Mouse (Mus musculus) heart, embryonic 11.5 days (tissue): ENCODE measurements at regions not wholly inside any gene's neighbourhood (a gene's known extent, or its start where the extent isn't known, plus 50 kb on each side); places are given as distances from the start of the nearest gene placed in this dataset.

Experiments
- ATAC-seq: fragments of 200-750 bp; cut with Nextera tagmentation; replicated peaks from 2 replicates; pipeline ENCODE4 v1.8.0; 2017; ENCODE audit warnings: moderate library complexity; ENCODE audit not compliant: insufficient number of reproducible peaks, low FRiP score, low TSS enrichment
- H3K27ac ChIP-seq: fragments of 300-500 bp; sonication (generic); 2 replicates; pipeline ENCODE4 v1.5.1; 2014; ENCODE audit warnings: mild to moderate bottlenecking, low read depth, low read length
- H3K27me3 ChIP-seq: fragments of 300-500 bp; sonication (generic); 2 replicates; pipeline ENCODE4 v1.6.1; 2014; ENCODE audit warnings: mild to moderate bottlenecking, low read length, mixed read lengths; ENCODE audit not compliant: control insufficient read depth, insufficient read depth
- H3K36me3 ChIP-seq: fragments of 300-500 bp; sonication (generic); 2 replicates; pipeline ENCODE4 v1.6.1; 2014; ENCODE audit warnings: mild to moderate bottlenecking, low read length, moderate library complexity, mixed read lengths; ENCODE audit not compliant: control insufficient read depth, insufficient read depth
- H3K4me1 ChIP-seq: fragments of 300-500 bp; sonication (generic); 2 replicates; pipeline ENCODE4 v1.6.1; 2014; ENCODE audit warnings: low read length; ENCODE audit not compliant: control insufficient read depth, insufficient read depth
- H3K4me2 ChIP-seq: fragments of 300-500 bp; sonication (generic); 2 replicates; pipeline ENCODE4 v1.6.1; 2014; ENCODE audit warnings: mild to moderate bottlenecking, moderate library complexity
- H3K4me3 ChIP-seq: fragments of 300-500 bp; sonication (generic); 2 replicates; pipeline ENCODE4 v1.5.1; 2014; ENCODE audit warnings: low read depth, low read length
- H3K9ac ChIP-seq: fragments of 300-500 bp; sonication (generic); 2 replicates; pipeline ENCODE4 v1.6.1; 2014; ENCODE audit warnings: mild to moderate bottlenecking, low read depth, low read length, moderate library complexity
- H3K9me3 ChIP-seq: fragments of 300-500 bp; sonication (generic); replicated peaks from 2 replicates; pipeline ENCODE4 v1.6.1; 2016; ENCODE audit warnings: low read length; ENCODE audit not compliant: control insufficient read depth
- WGBS: fragments of 180-500 bp; shearing (Covaris S2); extraction: QIAGEN DNeasy Blood & Tissue Kit; methylation state at CpG from one replicate; pipeline ENCODE4 v1.1.7; 2014; ENCODE audit not compliant: insufficient replicate concordance; 5-methylcytosine and 5-hydroxymethylcytosine counted together

DNA sequence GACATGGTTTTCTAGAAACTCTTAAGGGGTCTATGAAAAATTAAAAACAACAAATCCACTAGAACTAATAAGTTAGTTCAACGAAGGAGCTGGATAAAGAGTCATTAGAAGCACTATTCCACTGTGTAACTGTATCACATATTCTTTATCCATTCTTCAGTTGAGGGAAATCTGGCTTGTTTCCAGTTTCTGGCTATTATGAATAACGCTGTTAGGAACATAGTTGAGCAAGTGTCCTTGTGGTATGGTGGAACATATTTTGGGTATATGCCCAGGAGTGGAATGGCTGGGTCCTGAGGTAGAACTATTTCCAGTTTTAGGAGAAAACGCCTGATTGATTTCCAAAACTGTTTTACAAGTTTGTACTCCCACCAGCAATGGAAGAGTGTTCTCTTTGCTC, 97.7 kb upstream of the Adamts9 start:
- Histone ChIP-seq H3K9ac (no peak overlapping the region), H3K4me1 (no peaks in the 10 kb centered on the region; the same call in 1 of the 2 replicates), H3K4me3 (no peak overlapping the region), H3K9me3 (no peaks in the 10 kb centered on the region), H3K27me3 (no peaks in the 10 kb centered on the region), H3K27ac (no peak overlapping the region), H3K4me2 (no peak overlapping the region), H3K36me3 (no peaks in the 10 kb centered on the region)
- no peak for ATAC-seq
- 75% methylated on average over 3 of the region's 3 CpGs for WGBS

DNA sequence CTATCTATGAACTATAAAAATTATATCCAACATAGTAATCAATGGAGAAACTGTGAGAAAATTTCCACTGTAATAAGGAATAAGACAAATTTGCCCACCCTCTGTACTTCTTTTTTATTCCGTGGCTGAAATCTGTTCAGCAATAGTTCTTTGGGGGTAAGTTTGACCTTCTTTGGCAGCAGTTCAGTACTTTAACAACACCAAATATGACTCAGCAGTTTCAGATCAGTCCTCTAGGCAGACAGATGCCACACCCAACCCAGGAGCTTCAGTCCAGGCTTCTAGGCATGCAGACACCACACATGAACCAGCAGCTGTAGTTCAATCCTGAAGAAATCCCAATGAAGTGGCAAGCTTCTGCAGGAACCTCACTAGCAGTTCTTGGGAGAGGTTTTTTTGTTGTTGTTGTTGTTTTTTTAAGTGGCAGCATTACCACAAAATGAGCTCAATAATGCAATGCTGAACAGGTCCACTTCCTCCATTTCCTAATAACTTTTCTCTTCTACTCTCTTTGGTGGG, 88.6 kb upstream of the Adamts9 start:
- no peaks in the 10 kb centered on the region for H3K4me1 ChIP-seq
- 83% methylated on average over 1 of the region's 1 CpGs for WGBS
- H3K36me3 ChIP-seq = no peaks in the 10 kb centered on the region
- H3K4me3 ChIP-seq = no peak overlapping the region
- no peak overlapping the region for H3K27ac ChIP-seq
- H3K27me3 ChIP-seq = no peaks in the 10 kb centered on the region
- no peak overlapping the region for H3K9ac ChIP-seq
- ATAC-seq = no peak
- no peak overlapping the region for H3K4me2 ChIP-seq
- H3K9me3 ChIP-seq = no peaks in the 10 kb centered on the region

GRCm38 (mm10) chr6:93026068-93027022, 83.1 kb upstream of the Adamts9 start:
- Histone ChIP-seq H3K4me3 (no peak overlapping the region), H3K4me2 (no peak overlapping the region), H3K27me3 (no peaks in the 10 kb centered on the region), H3K9me3 (no peaks in the 10 kb centered on the region), H3K4me1 (no peaks in the 10 kb centered on the region), H3K27ac (0 out of 2 replicates have a peak overlapping the region, but pooled peaks have one; percentile 10), H3K9ac (no peak overlapping the region), H3K36me3 (no peaks in the 10 kb centered on the region)
- no peak for ATAC-seq
- 68% methylated on average over 9 of the region's 9 CpGs for WGBS

DNA sequence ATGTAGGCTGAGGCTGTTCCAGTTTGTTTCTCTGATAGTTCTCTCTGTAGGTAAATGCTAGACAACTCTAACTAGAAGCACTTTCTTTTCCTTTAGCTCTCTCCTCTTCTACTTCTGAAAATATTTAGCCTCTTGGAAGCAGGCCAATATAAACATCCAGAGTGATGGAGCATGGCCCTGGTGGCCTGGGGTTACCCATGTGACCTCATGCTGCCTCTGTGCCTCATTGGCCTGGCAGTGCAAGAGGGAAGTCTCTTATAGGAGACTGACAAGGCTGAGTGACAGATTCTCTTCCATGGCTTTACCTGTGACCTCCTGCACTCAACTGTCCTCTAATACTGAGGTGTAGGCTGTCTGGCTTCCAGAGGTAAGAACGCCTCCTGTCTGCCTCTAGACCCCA, 71.2 kb upstream of the Adamts9 start:
- H3K4me1 ChIP-seq = peaks cover 9% of the 10 kb centered on the region; the same call in 1 of the 2 replicates
- WGBS = 88% methylated on average over 1 of the region's 1 CpGs
- H3K9me3 ChIP-seq = no peaks in the 10 kb centered on the region
- ATAC-seq = no peak
- no peaks in the 10 kb centered on the region for H3K27me3 ChIP-seq
- no peaks in the 10 kb centered on the region for H3K36me3 ChIP-seq
- H3K4me2 ChIP-seq = no peak overlapping the region
- H3K4me3 ChIP-seq = no peak overlapping the region
- no peak overlapping the region for H3K9ac ChIP-seq
- no peak overlapping the region for H3K27ac ChIP-seq

DNA sequence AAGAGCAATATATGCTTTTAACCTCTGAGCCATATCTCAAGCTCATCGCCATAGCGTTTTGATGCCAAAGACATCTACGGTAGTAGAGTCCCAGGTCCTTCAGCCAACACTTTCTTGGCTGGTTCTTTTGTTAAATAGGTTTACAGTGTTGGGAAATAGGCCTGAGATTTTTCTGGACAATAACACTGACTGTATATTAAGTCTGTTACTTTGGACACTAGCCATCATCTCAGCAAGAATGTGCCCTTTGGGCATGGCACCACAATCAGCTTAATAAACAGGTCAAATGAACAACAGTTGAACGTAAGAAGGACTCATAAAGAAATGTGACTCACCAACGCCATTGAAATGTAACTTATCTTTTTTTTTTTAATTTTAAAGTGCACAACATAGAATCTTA, 68.6 kb upstream of the Adamts9 start:
- no peak for ATAC-seq
- no peak overlapping the region for H3K9ac ChIP-seq
- H3K9me3 ChIP-seq = no peaks in the 10 kb centered on the region
- H3K4me2 ChIP-seq = no peak overlapping the region
- H3K4me1 ChIP-seq = peaks cover 9% of the 10 kb centered on the region; the same call in 1 of the 2 replicates
- no peaks in the 10 kb centered on the region for H3K36me3 ChIP-seq
- no peaks in the 10 kb centered on the region for H3K27me3 ChIP-seq
- 87% methylated on average over 5 of the region's 5 CpGs for WGBS
- H3K4me3 ChIP-seq = no peak overlapping the region
- H3K27ac ChIP-seq = no peak overlapping the region

GRCm38 (mm10) chr6:93004587-93005240, 61.4 kb upstream of the Adamts9 start:
- Histone ChIP-seq H3K4me2 (no peak overlapping the region), H3K9ac (no peak overlapping the region), H3K4me1 (peaks cover 6% of the 10 kb centered on the region; the same call in 1 of the 2 replicates), H3K9me3 (no peaks in the 10 kb centered on the region), H3K4me3 (no peak overlapping the region), H3K27ac (no peak overlapping the region), H3K27me3 (no peaks in the 10 kb centered on the region), H3K36me3 (no peaks in the 10 kb centered on the region)
- 32% methylated on average over 3 of the region's 3 CpGs for WGBS
- no peak for ATAC-seq

- 89% methylated on average over 5 of the region's 5 CpGs for WGBS
- Histone ChIP-seq H3K4me2 (no peak overlapping the region), H3K9me3 (no peaks in the 10 kb centered on the region), H3K27ac (no peak overlapping the region), H3K4me3 (no peak overlapping the region), H3K27me3 (no peaks in the 10 kb centered on the region), H3K36me3 (no peaks in the 10 kb centered on the region), H3K4me1 (peaks cover 6% of the 10 kb centered on the region; the same call in 1 of the 2 replicates), H3K9ac (no peak overlapping the region)
- ATAC-seq = no peak
These were observed 60.5 kb upstream of the Adamts9 start for GRCm38 (mm10) chr6:93003812-93004211.

GRCm38 (mm10) chr6:92993647-92994046, 50.4 kb upstream of the Adamts9 start:
- Histone ChIP-seq H3K4me3 (no peak overlapping the region), H3K4me2 (no peak overlapping the region), H3K4me1 (peaks cover 9% of the 10 kb centered on the region; the same call in 1 of the 2 replicates), H3K36me3 (no peaks in the 10 kb centered on the region), H3K27ac (no peak overlapping the region), H3K27me3 (no peaks in the 10 kb centered on the region), H3K9me3 (0 out of 2 replicates have a peak, but pooled peaks cover 3% of the 10 kb centered on the region), H3K9ac (no peak overlapping the region)
- WGBS = 82% methylated on average over 5 of the region's 5 CpGs
- ATAC-seq = no peak
